Mouse (Mus musculus): ENCODE results near the gene Htr2a.

Gene Htr2a

DNA sequence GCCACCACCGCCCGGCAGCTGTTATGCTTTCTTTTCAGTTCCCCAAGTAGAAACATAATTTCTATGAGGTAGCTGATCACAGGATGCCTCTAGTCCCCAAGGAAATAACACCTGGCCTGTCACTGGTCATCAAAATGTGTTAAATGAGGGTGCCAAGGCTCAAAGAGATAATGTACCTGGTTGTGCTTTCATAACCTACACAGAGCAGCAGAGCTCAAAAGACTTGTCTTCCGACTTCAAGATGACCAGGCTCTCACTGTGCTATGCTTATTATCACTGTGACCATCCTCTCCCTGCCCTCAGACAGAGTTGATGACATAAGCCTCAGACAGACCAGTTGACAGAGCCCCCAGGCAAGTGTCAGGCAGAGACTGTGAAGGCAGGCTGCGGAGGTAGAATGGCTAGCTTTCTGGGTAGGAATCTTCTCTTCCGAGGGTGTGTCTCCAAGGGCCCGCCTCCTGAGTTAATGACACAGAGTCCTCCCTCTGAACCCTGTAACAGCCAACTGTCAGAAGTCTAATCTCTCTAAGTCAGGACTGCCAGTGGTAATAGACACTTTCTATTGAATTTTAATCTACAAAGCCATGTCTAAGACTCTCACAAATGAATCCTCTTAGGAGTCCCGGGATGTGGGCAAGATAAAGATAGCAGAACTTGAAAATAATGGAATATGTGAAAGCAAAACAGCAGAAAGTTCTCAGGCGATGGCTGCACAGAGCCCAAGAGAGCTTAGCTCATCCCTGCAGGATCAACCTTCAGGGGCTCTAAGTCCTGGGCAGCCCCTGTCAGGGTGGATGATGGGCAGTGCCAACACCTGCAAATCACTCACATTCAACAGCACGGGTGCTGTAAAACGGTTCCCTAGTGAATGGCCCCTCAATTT, 31.7 kb downstream of the Htr2a start:
- no peaks in the 10 kb centered on the region for H3K36me3 ChIP-seq (ENCODE audit: control insufficient read depth, insufficient read depth, low read length, poor library complexity, severe bottlenecking)
- no peaks in the 10 kb centered on the region; the same call in 1 of the 2 replicates for H3K27me3 ChIP-seq (ENCODE audit: control insufficient read depth, insufficient read depth, low read length, poor library complexity, severe bottlenecking)
- no peak for DNase-seq (ENCODE audit: low read depth, low spot score)

- H3K27me3 ChIP-seq (ENCODE audit: control insufficient read depth, insufficient read depth, low read length, poor library complexity, severe bottlenecking) = no peaks in the 10 kb centered on the region; the same call in 1 of the 2 replicates
- no peak for DNase-seq (ENCODE audit: low read depth, low spot score)
- H3K36me3 ChIP-seq (ENCODE audit: control insufficient read depth, insufficient read depth, low read length, poor library complexity, severe bottlenecking) = no peaks in the 10 kb centered on the region
These were observed 32.3 kb downstream of the Htr2a start for GRCm38 (mm10) chr14:74673020-74673350.

DNA sequence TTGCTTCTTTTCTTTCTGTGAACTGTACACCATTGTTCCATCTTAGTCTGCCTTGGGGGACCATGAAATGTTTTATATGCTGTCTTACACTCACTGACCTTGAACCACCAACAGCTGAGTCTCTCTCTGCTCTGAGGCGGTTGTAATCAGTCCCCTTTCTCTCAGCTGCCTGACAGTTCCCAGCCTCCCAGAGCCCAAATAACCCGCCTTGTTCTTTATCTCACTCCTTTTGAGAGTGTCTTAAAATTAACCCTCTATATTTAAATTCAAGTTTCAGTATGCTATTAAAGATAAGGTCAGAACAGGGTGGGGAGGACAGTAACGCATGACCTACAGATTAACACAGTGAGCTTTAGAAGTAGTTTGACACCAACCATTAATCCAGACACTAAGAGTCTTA, 32.9 kb downstream of the Htr2a start:
- Histone ChIP-seq H3K27me3 (ENCODE audit: control insufficient read depth, insufficient read depth, low read length, poor library complexity, severe bottlenecking) (no peaks in the 10 kb centered on the region; the same call in 1 of the 2 replicates), H3K36me3 (ENCODE audit: control insufficient read depth, insufficient read depth, low read length, poor library complexity, severe bottlenecking) (no peaks in the 10 kb centered on the region)
- no peak for DNase-seq (ENCODE audit: low read depth, low spot score)

DNA sequence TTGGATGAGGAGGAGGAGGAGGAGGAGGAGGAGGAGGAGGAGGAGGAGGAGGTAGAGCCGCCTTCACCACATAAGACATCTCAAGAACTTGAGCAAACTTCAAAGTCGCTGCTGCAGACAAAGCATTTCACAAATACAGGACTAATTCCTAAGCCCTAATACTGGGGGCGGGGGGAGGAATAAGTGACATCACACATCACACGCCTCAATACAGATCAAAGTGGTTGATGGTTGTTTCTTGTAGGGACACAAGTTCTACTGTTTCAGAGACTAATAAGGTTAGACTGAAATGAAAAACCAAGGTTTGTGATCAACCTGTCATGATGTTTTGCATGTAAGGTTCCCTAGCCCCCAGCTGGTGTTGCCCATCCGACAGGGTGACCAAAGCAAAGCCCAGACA, 39.2 kb downstream of the Htr2a start:
- no peaks in the 10 kb centered on the region for H3K36me3 ChIP-seq (ENCODE audit: control insufficient read depth, insufficient read depth, low read length, poor library complexity, severe bottlenecking)
- no peak for DNase-seq (ENCODE audit: low read depth, low spot score)
- no peaks in the 10 kb centered on the region for H3K27me3 ChIP-seq (ENCODE audit: control insufficient read depth, insufficient read depth, low read length, poor library complexity, severe bottlenecking)

- H3K36me3 ChIP-seq (ENCODE audit: control insufficient read depth, insufficient read depth, low read length, poor library complexity, severe bottlenecking) = no peaks in the 10 kb centered on the region
These were observed 43.8 kb downstream of the Htr2a start for GRCm38 (mm10) chr14:74684298-74684978.

GRCm38 (mm10) chr14:74691963-74692362, 51.3 kb downstream of the Htr2a start:
- Histone ChIP-seq H3K36me3 (ENCODE audit: control insufficient read depth, insufficient read depth, low read length, poor library complexity, severe bottlenecking) (no peaks in the 10 kb centered on the region), H3K27me3 (ENCODE audit: control insufficient read depth, insufficient read depth, low read length, poor library complexity, severe bottlenecking) (no peaks in the 10 kb centered on the region)
- DNase-seq (ENCODE audit: low read depth, low spot score) = no peak

More at GRCm38 (mm10) chr14:74684298-74684978, 43.8 kb downstream of the Htr2a start:
- DNase-seq (ENCODE audit: low read depth, low spot score) = no peak
- no peaks in the 10 kb centered on the region for H3K27me3 ChIP-seq (ENCODE audit: control insufficient read depth, insufficient read depth, low read length, poor library complexity, severe bottlenecking)

DNA sequence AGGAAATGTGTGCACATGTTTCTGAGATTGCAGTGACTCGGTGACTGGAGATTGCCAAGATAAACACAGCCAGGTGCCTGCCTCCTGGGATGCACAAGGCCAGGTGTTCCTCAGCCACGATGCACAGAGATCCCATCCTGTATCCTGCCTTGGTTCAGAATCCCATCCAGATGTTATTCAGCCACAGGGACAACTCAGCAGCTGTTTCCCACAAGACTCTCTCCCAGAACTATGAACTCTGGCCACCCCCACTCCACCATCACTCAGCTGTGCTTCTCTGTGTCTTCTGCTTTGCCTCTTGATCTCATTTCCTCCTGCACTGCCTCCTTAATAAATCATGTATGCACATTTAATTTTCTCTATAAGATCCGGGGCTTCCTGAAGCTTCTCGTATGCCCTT, 56.1 kb downstream of the Htr2a start:
- no peaks in the 10 kb centered on the region for H3K27me3 ChIP-seq (ENCODE audit: control insufficient read depth, insufficient read depth, low read length, poor library complexity, severe bottlenecking)
- no peak for DNase-seq (ENCODE audit: low read depth, low spot score)
- H3K36me3 ChIP-seq (ENCODE audit: control insufficient read depth, insufficient read depth, low read length, poor library complexity, severe bottlenecking) = no peaks in the 10 kb centered on the region

DNA sequence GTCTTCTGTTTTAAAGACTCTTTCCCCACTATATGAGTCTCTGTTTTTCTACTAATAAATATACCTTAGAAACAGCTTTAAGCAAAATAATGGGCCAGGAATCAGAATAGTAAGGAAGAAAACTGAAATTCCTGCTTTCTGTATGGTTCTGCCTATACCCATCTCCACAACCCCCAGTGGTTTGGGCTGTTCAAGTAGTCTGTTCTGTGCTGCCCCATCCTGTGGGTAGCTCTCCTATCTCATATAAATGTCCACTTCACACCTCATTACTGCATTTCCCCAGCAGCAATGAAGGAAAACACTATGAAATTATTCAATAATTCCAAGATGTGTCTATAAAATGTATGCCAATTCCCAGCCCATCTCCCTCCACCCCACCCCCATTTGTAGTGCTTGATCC, 56.8 kb downstream of the Htr2a start:
- Histone ChIP-seq H3K36me3 (ENCODE audit: control insufficient read depth, insufficient read depth, low read length, poor library complexity, severe bottlenecking) (no peaks in the 10 kb centered on the region), H3K27me3 (ENCODE audit: control insufficient read depth, insufficient read depth, low read length, poor library complexity, severe bottlenecking) (no peaks in the 10 kb centered on the region)
- DNase-seq (ENCODE audit: low read depth, low spot score) = no peak

DNA sequence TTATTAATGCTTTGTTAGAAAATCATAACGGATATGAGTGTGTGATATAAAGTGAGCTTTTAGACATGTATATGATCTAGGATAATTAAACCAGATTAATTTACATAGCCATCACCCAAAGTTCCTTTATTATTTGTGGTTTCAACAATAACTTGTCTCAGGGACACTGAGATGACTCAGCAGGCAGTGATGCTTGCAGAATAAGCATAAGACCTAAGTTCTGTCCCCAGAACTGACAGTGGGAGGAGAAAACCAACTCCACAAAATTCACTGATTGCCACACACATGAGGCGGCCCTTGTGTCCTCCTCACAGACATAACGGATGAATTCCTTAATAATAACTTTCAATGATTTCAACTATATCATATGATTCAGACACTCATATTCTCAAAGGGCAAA, 58.6 kb downstream of the Htr2a start:
- H3K36me3 ChIP-seq (ENCODE audit: control insufficient read depth, insufficient read depth, low read length, poor library complexity, severe bottlenecking) = no peaks in the 10 kb centered on the region
- H3K27me3 ChIP-seq (ENCODE audit: control insufficient read depth, insufficient read depth, low read length, poor library complexity, severe bottlenecking) = no peaks in the 10 kb centered on the region
- no peak for DNase-seq (ENCODE audit: low read depth, low spot score)

DNA sequence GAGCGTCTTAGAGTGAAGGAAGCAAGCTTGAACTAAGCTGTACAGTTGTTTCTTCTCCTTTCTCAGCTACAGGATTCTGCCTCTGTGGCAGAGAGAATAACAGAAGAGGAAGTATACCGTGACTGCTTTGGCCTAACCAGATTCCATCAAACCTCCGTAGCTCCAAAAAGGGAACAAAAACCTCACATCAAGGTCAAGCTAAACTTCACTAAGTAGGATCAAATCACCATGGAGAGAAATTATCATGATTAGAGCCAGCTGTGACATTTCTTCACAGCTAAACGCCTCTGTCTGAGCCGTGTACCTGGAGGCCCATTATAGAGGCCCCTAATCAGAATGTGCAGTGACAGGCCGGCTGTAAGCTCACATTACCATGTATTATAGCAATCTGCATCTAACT, 63.3 kb downstream of the Htr2a start:
- Histone ChIP-seq H3K27me3 (ENCODE audit: control insufficient read depth, insufficient read depth, low read length, poor library complexity, severe bottlenecking) (no peaks in the 10 kb centered on the region), H3K36me3 (ENCODE audit: control insufficient read depth, insufficient read depth, low read length, poor library complexity, severe bottlenecking) (no peaks in the 10 kb centered on the region)
- peak; percentile 42 for DNase-seq (ENCODE audit: low read depth, low spot score)

DNA sequence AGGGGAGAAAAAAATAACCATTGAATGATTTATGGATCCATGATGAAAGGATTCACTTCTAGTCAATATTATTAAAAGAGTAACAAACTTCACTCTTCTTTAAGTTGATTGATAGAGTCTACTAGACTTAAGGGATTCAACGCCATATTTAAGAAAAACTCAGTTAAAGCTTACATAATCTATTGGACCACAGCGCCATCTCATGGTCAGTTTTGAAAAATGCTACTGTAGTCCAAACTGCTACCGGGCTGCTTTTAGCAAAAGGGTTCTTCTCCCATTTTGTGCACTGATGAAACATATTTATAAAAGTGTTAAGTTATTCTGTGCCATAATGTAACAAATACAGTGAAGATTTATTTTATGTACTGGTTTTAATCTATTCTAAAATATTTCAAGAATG, 68.4 kb downstream of the Htr2a start:
- no peaks in the 10 kb centered on the region for H3K27me3 ChIP-seq (ENCODE audit: control insufficient read depth, insufficient read depth, low read length, poor library complexity, severe bottlenecking)
- H3K36me3 ChIP-seq (ENCODE audit: control insufficient read depth, insufficient read depth, low read length, poor library complexity, severe bottlenecking) = no peaks in the 10 kb centered on the region
- DNase-seq (ENCODE audit: low read depth, low spot score) = peak; percentile 72

DNA sequence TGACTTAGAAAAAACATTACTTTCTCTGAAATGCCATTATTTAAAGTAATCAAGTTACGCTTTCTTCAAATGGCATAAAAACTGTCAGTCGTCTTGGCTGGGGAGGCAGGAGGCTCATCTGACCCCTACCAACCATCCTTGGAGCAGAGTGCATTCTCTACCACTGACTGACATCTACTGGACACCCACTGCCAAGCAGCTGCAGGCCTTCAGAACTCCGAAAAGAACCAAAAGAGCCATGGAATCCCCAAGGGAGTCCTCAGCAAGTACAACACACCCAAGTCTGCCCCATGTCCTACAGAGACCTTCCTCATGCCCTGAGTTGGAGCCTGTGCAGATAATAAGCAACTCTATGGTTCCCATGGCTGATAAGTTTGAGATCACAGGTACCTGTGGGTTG, 82.9 kb downstream of the Htr2a start:
- H3K36me3 ChIP-seq (ENCODE audit: control insufficient read depth, insufficient read depth, low read length, poor library complexity, severe bottlenecking) = no peaks in the 10 kb centered on the region
- H3K27me3 ChIP-seq (ENCODE audit: control insufficient read depth, insufficient read depth, low read length, poor library complexity, severe bottlenecking) = no peaks in the 10 kb centered on the region
- DNase-seq (ENCODE audit: low read depth, low spot score) = no peak

- H3K36me3 ChIP-seq (ENCODE audit: control insufficient read depth, insufficient read depth, low read length, poor library complexity, severe bottlenecking) = no peaks in the 10 kb centered on the region
- H3K27me3 ChIP-seq (ENCODE audit: control insufficient read depth, insufficient read depth, low read length, poor library complexity, severe bottlenecking) = no peaks in the 10 kb centered on the region
- DNase-seq (ENCODE audit: low read depth, low spot score) = no peak
These were observed 90.8 kb downstream of the Htr2a start for GRCm38 (mm10) chr14:74731221-74732078.

GRCm38 (mm10) chr14:74732079-74732783, 91.6 kb downstream of the Htr2a start, which contains the start of gene Esd:
TSS of gene Esd (plus strand) at chr14:74732297.
- H3K27me3 ChIP-seq (ENCODE audit: control insufficient read depth, insufficient read depth, low read length, poor library complexity, severe bottlenecking) = no peaks in the 10 kb centered on the region
- peaks cover 4% of the 10 kb centered on the region for H3K36me3 ChIP-seq (ENCODE audit: control insufficient read depth, insufficient read depth, low read length, poor library complexity, severe bottlenecking)

More at GRCm38 (mm10) chr14:74732079-74732783, 91.6 kb downstream of the Htr2a start, which contains the start of gene Esd:
- DNase-seq (ENCODE audit: low read depth, low spot score) = peak; percentile 92

All from splenic B cell, adult 2 months (primary cell).